Mouse (Mus musculus): ENCODE data around the gene Atp6v0e.

Atp6v0e gene

GRCm38 (mm10) chr17:26717868-26718267 lies 54.8 kb downstream of the Atp6v0e start:
- 67% methylated on average over 2 of the region's 2 CpGs for WGBS

GRCm38 (mm10) chr17:26721802-26722201 lies 58.8 kb downstream of the Atp6v0e start:
- 76% methylated on average over 2 of the region's 2 CpGs for WGBS

- WGBS: 75% methylated on average over 1 of the region's 1 CpGs
Measured at GRCm38 (mm10) chr17:26724790-26725189, 61.8 kb downstream of the Atp6v0e start.

- WGBS: 82% methylated on average over 1 of the region's 1 CpGs
Measured at GRCm38 (mm10) chr17:26726674-26727073, 63.6 kb downstream of the Atp6v0e start.

- WGBS: 66% methylated on average over 3 of the region's 3 CpGs
Measured at GRCm38 (mm10) chr17:26727110-26727755, 64.2 kb downstream of the Atp6v0e start.

- 69% methylated on average over 4 of the region's 4 CpGs for WGBS
Measured at GRCm38 (mm10) chr17:26742581-26742980, 79.5 kb downstream of the Atp6v0e start.

GRCm38 (mm10) chr17:26743294-26743693 lies 80.3 kb downstream of the Atp6v0e start:
- WGBS: 71% methylated on average over 1 of the region's 1 CpGs

Data from cerebral cortex, adult 2 months (tissue).